In the genomic region with DNA sequence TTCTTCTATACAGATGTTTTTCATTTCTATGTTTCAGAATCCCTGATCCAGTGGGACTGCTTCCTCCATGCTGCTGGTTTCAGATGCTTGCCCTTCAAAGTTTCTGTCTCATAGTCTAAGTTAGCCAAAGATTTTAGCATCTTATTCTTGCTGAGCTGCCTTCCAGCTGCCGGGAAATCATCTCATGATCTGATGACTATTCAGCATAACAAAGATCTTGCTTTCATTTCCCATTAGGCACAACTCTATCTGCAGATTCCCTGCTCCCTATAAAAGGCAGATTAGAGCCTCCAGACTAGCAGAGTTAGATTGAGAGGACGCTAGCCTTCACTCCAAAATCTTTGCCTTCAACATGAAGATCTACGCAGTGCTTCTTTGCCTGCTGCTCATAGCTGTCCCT, we compare ENCODE assay signal across 22 mouse cellular contexts. TPM values are rescaled to one million over a fixed set of nuclear protein-coding genes. Genes with fewer than 3 reads are reported as not detected.
"Had no signal": no experiment of that assay in that cellular context is flagged by ENCODE, and none has a peak within 500 bp of the region (broad histone marks: within the 10 kb centered on the region; RNA-seq: fewer than 3 reads in every experiment).

TSS of gene Ccl8 (plus strand) at position 301 of the 400 bp plus-strand sequence.

- H3K27me3 ChIP-seq: limb, embryonic 12.5 days; limb, embryonic 15.5 days; megakaryocyte, embryonic 14.5 days; midbrain, embryonic 13.5 days had no signal

- H3K27ac ChIP-seq: kidney, postnatal 0 days; limb, embryonic 12.5 days; limb, embryonic 15.5 days; liver, embryonic 14.5 days; midbrain, embryonic 10.5 days; midbrain, embryonic 13.5 days; stomach, postnatal 0 days had no signal

- H3K4me1 ChIP-seq: limb, embryonic 12.5 days; limb, embryonic 15.5 days; megakaryocyte, embryonic 14.5 days; midbrain, embryonic 10.5 days; midbrain, embryonic 13.5 days had no signal

- DNase-seq: kidney, adult 2 months; kidney, postnatal 25 days; left cerebral cortex, postnatal 4 days; liver, postnatal 0 days; lung, embryonic 14.5 days had no signal

- H3K9me3 ChIP-seq: limb, embryonic 12.5 days; limb, embryonic 15.5 days; megakaryocyte, embryonic 14.5 days; midbrain, embryonic 10.5 days; midbrain, embryonic 13.5 days had no signal

- H3K4me2 ChIP-seq: limb, embryonic 12.5 days; limb, embryonic 15.5 days; liver, embryonic 11.5 days; lung, embryonic 14.5 days; midbrain, embryonic 13.5 days had no signal

- H3K36me3 ChIP-seq: limb, embryonic 12.5 days; limb, embryonic 15.5 days; midbrain, embryonic 10.5 days; midbrain, embryonic 13.5 days had no signal

- H3K4me3 ChIP-seq: limb, embryonic 12.5 days; limb, embryonic 15.5 days; megakaryocyte, embryonic 14.5 days; midbrain, embryonic 10.5 days; midbrain, embryonic 13.5 days had no signal

RNA-seq across cellular contexts. Expression of gene Ccl8, which starts in this region (rescaled TPM):
- total RNA-seq: layer of hippocampus, postnatal 14 days; left cerebral cortex, adult 8-10 months; left cerebral cortex, postnatal 4 days; monocyte, adult 5-6 weeks had no signal
- polyA plus RNA-seq: kidney, embryonic 14.5 days; limb, embryonic 12.5 days; limb, embryonic 15.5 days; liver, embryonic 11.5 days; liver, embryonic 14.5 days; lung, embryonic 14.5 days; midbrain, embryonic 10.5 days; midbrain, embryonic 13.5 days; midbrain, embryonic 16.5 days; neural tube, embryonic 11.5 days; neural tube, embryonic 14.5 days; stomach, embryonic 14.5 days; stomach, postnatal 0 days had no signal
